Mouse (Mus musculus) midbrain, embryonic 15.5 days (tissue): ENCODE measurements around the gene Col15a1. TPM values are rescaled to one million over a fixed set of nuclear protein-coding genes. Genes with fewer than 3 reads are reported as not detected.

Experiments used
- ATAC-seq: fragments of 200-750 bp; cut with Nextera tagmentation; replicated peaks from 2 replicates; pipeline ENCODE4 v1.8.0; 2017; ENCODE audit warnings: moderate TSS enrichment
- H3K27ac ChIP-seq: fragments of 300-500 bp; sonication (generic); 2 replicates; pipeline ENCODE4 v1.5.1; 2015; ENCODE audit warnings: mild to moderate bottlenecking, inconsistent platforms
- H3K27me3 ChIP-seq: fragments of 300-500 bp; sonication (generic); replicated peaks from 2 replicates; pipeline ENCODE4 v1.6.1; 2015; ENCODE audit warnings: inconsistent platforms
- H3K36me3 ChIP-seq: fragments of 300-500 bp; sonication (generic); replicated peaks from 2 replicates; pipeline ENCODE4 v1.6.1; 2015; ENCODE audit warnings: inconsistent platforms
- H3K4me1 ChIP-seq: fragments of 300-500 bp; sonication (generic); 2 replicates; pipeline ENCODE4 v1.6.1; 2015; ENCODE audit warnings: inconsistent platforms
- H3K4me2 ChIP-seq: fragments of 300-500 bp; sonication (generic); 2 replicates; pipeline ENCODE4 v1.6.1; 2015; ENCODE audit warnings: inconsistent platforms, mild to moderate bottlenecking, moderate library complexity
- H3K4me3 ChIP-seq: fragments of 300-500 bp; sonication (generic); 2 replicates; pipeline ENCODE4 v1.5.1; 2015; ENCODE audit warnings: mild to moderate bottlenecking, inconsistent platforms
- H3K9ac ChIP-seq: fragments of 300-500 bp; sonication (generic); 2 replicates; pipeline ENCODE4 v1.6.1; 2015; ENCODE audit warnings: mild to moderate bottlenecking, inconsistent platforms
- H3K9me3 ChIP-seq: fragments of 300-500 bp; sonication (generic); 2 replicates; pipeline ENCODE4 v1.6.1; 2016; ENCODE audit warnings: inconsistent platforms
- WGBS: fragments of 180-500 bp; shearing (Covaris S2); methylation state at CpG from one replicate; pipeline ENCODE4 v1.1.7; 2015; ENCODE audit warnings: mixed read lengths; 5-methylcytosine and 5-hydroxymethylcytosine counted together
- polyA plus RNA-seq: library from polyadenylated mRNA; unstranded; fragments of >200 nt; fragmentation: Nextera tagmentation; extraction: Ambion mirVana; gene quantifications from 2 replicates; pipeline ENCODE4 v1.2.1, GENCODE M21; 2015

The Col15a1 gene
- polyA plus RNA-seq, 1 experiment from 2014 or later, result 4.5 TPM

- Histone ChIP-seq H3K27ac (no peak overlapping the region), H3K9me3 (no peaks in the 10 kb centered on the region), H3K4me2 (no peak overlapping the region), H3K27me3 (no peaks in the 10 kb centered on the region), H3K4me1 (no peaks in the 10 kb centered on the region), H3K4me3 (no peak overlapping the region), H3K36me3 (no peaks in the 10 kb centered on the region), H3K9ac (no peak overlapping the region)
- no peak for ATAC-seq
- 81% methylated on average over 6 of the region's 6 CpGs for WGBS
Measured at GRCm38 (mm10) chr4:47281920-47282682, 74.1 kb downstream of the Col15a1 start.

GRCm38 (mm10) chr4:47284311-47284710 is 76.3 kb downstream of the Col15a1 start:
- no peaks in the 10 kb centered on the region for H3K9me3 ChIP-seq
- H3K9ac ChIP-seq, result no peak overlapping the region
- no peak overlapping the region for H3K4me2 ChIP-seq
- H3K4me1 ChIP-seq, result no peaks in the 10 kb centered on the region
- WGBS, result 72% methylated on average over 6 of the region's 6 CpGs
- no peak overlapping the region for H3K27ac ChIP-seq
- H3K27me3 ChIP-seq, result no peaks in the 10 kb centered on the region
- H3K4me3 ChIP-seq, result no peak overlapping the region
- no peak for ATAC-seq
- no peaks in the 10 kb centered on the region for H3K36me3 ChIP-seq

- no peak for ATAC-seq
- whole genome bisulfite sequencing, result 63% methylated on average over 9 of the region's 9 CpGs
- Histone ChIP-seq H3K4me2 (no peak overlapping the region), H3K27ac (no peak overlapping the region), H3K9ac (no peak overlapping the region), H3K36me3 (no peaks in the 10 kb centered on the region), H3K27me3 (no peaks in the 10 kb centered on the region), H3K4me3 (no peak overlapping the region), H3K4me1 (no peaks in the 10 kb centered on the region), H3K9me3 (no peaks in the 10 kb centered on the region)
Measured at GRCm38 (mm10) chr4:47284874-47285273, 76.9 kb downstream of the Col15a1 start.

GRCm38 (mm10) chr4:47286599-47287147 is 78.7 kb downstream of the Col15a1 start:
- H3K4me3 ChIP-seq, result no peak overlapping the region
- no peak overlapping the region for H3K9ac ChIP-seq
- no peaks in the 10 kb centered on the region for H3K4me1 ChIP-seq
- H3K27ac ChIP-seq, result no peak overlapping the region
- no peak overlapping the region for H3K4me2 ChIP-seq
- 96% methylated on average over 3 of the region's 3 CpGs for WGBS
- no peaks in the 10 kb centered on the region for H3K36me3 ChIP-seq
- H3K27me3 ChIP-seq, result no peaks in the 10 kb centered on the region
- no peaks in the 10 kb centered on the region for H3K9me3 ChIP-seq
- no peak for ATAC-seq

GRCm38 (mm10) chr4:47287468-47287867 is 79.5 kb downstream of the Col15a1 start:
- H3K4me1 ChIP-seq, result no peaks in the 10 kb centered on the region
- H3K9ac ChIP-seq, result no peak overlapping the region
- 59% methylated on average over 4 of the region's 4 CpGs for WGBS
- no peaks in the 10 kb centered on the region for H3K9me3 ChIP-seq
- H3K4me3 ChIP-seq, result no peak overlapping the region
- H3K27ac ChIP-seq, result no peak overlapping the region
- no peaks in the 10 kb centered on the region for H3K36me3 ChIP-seq
- H3K27me3 ChIP-seq, result no peaks in the 10 kb centered on the region
- ATAC-seq, result no peak
- no peak overlapping the region for H3K4me2 ChIP-seq

DNA sequence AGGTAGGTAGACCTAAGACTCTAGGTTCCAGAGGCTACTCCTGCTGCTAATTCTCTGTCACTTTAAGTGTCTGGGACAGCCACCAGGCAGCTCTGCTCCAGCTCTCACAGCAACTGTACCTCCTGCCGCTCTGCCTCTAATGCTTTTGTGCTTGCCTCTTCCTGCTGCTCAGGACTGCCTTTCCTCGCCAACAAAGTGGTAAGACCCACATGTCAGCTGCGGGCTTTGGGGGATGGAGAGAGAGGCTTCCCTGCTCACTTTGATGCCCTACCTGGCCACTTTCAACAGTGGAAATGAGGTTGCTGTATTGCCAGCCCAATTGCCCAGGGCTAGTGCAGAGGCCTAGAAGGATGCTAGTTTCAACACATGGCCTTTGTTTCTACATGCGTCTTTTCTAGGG is 80.3 kb downstream of the Col15a1 start:
- WGBS, result 40% methylated on average over 4 of the region's 4 CpGs
- no peak overlapping the region for H3K9ac ChIP-seq
- no peak overlapping the region for H3K4me2 ChIP-seq
- no peak overlapping the region for H3K27ac ChIP-seq
- no peak overlapping the region for H3K4me3 ChIP-seq
- no peaks in the 10 kb centered on the region for H3K27me3 ChIP-seq
- ATAC-seq, result no peak
- H3K9me3 ChIP-seq, result no peaks in the 10 kb centered on the region
- no peaks in the 10 kb centered on the region for H3K36me3 ChIP-seq
- no peaks in the 10 kb centered on the region for H3K4me1 ChIP-seq

DNA sequence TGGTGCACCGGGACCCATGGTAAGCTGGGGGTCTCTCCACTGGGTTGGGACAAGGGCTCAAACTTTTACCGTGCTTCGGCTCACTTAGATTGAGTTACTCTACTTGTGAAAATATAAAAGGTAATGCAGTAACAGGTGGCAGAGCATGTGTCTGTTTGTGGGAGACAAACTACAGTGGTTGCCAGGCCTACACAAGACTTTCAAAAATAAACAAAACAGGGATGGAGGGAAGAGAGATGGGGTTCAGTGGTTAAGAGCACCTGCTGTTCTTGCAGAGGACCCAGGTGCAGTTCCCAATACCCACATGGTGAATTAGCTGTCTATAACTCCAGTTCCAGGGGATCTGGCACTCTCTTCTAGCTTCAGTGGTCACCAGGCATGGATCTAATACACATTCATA is 81.6 kb downstream of the Col15a1 start:
- Histone ChIP-seq H3K4me2 (no peak overlapping the region), H3K27ac (no peak overlapping the region), H3K27me3 (no peaks in the 10 kb centered on the region), H3K9me3 (no peaks in the 10 kb centered on the region), H3K9ac (no peak overlapping the region), H3K4me1 (no peaks in the 10 kb centered on the region), H3K36me3 (no peaks in the 10 kb centered on the region), H3K4me3 (no peak overlapping the region)
- no peak for ATAC-seq
- WGBS, result 94% methylated on average over 3 of the region's 3 CpGs

DNA sequence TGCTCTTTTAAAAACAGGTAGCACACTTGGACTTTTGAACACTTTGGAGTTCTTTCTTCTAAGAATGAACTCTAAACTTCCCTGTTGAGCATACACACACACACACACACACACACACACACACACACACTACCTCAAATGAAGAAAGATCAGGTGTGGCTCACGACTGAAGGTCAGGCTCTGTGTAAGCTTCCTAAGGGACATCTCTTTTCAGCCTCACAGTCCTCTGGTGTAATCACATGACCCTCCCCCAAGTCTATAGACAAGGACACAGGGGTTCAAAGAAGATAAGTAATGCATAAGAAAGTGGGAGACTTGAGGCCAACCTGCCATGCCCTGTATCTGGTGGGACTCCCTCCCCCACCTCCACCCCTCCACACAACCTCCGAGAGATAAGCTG is 82.5 kb downstream of the Col15a1 start:
- H3K4me1 ChIP-seq, result no peaks in the 10 kb centered on the region
- no peak overlapping the region for H3K9ac ChIP-seq
- no peaks in the 10 kb centered on the region for H3K9me3 ChIP-seq
- 89% methylated on average over 2 of the region's 2 CpGs for WGBS
- no peaks in the 10 kb centered on the region for H3K36me3 ChIP-seq
- H3K27ac ChIP-seq, result no peak overlapping the region
- no peak for ATAC-seq
- H3K4me2 ChIP-seq, result no peak overlapping the region
- no peaks in the 10 kb centered on the region for H3K27me3 ChIP-seq
- no peak overlapping the region for H3K4me3 ChIP-seq

DNA sequence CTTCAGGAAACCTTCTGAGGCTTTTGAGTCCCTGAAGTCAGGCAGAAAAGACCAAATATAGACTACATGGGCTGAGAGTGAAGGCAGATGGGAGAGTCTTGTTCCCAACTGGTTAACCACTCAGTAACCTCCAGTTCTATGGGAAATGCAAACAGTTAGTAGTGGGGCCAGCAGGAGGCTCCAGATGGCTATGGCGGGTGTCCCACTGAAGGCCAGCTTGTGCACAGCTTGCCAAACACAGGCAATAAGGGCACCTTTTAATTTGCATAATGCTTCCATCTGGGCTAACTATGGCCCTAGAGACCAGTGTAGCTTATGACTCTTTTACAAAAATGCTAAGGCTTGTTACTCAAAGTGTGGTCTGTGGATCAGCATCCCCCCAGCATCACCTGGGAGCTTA is 83.1 kb downstream of the Col15a1 start:
- no peaks in the 10 kb centered on the region for H3K9me3 ChIP-seq
- ATAC-seq, result no peak
- no peak overlapping the region for H3K9ac ChIP-seq
- WGBS, result 33% methylated on average over 1 of the region's 1 CpGs
- no peak overlapping the region for H3K4me2 ChIP-seq
- no peaks in the 10 kb centered on the region for H3K4me1 ChIP-seq
- H3K4me3 ChIP-seq, result no peak overlapping the region
- H3K27me3 ChIP-seq, result no peaks in the 10 kb centered on the region
- no peak overlapping the region for H3K27ac ChIP-seq
- no peaks in the 10 kb centered on the region for H3K36me3 ChIP-seq

GRCm38 (mm10) chr4:47292956-47293355 is 85.0 kb downstream of the Col15a1 start:
- 69% methylated on average over 4 of the region's 4 CpGs for WGBS
- no peaks in the 10 kb centered on the region for H3K9me3 ChIP-seq
- H3K9ac ChIP-seq, result no peak overlapping the region
- H3K4me2 ChIP-seq, result no peak overlapping the region
- H3K27me3 ChIP-seq, result no peaks in the 10 kb centered on the region
- no peaks in the 10 kb centered on the region for H3K36me3 ChIP-seq
- H3K4me3 ChIP-seq, result no peak overlapping the region
- no peak for ATAC-seq
- H3K27ac ChIP-seq, result no peak overlapping the region
- H3K4me1 ChIP-seq, result no peaks in the 10 kb centered on the region

DNA sequence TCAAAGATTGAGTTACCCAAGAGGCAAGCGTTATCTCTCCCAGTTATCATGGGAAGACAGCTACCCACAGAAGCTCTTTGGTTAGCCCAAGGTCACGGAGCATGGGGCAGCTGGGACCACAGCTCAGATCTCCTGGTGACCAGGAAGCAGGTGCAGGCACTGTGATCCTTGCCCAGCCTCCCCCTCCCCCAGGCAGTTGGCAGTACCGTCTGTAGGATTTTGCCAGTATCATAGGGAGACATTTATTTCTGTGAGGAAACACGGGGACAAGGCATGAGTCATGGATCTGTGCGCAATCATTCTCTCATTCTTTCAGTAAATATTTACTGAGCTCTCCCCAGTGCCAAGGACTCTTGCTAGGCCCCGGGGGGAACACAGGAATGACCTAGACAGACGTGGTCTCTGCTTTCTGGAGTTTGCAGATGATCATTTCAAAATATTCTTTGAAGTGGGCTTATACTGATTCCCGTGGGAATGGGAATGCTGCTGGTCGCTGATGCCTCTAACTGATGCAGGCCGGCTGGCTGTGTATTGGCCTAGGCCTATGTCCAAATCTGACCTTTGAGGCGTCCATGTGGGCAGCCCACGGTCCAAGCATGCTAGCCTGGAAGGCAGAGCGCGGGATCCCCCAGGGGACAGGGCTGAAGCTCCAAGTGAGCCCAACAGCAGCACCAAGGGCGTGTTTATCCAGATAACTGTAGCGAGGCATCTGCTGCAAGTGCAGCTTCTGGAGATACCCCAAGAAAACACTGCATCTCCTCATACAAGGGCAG is 86.0 kb downstream of the Col15a1 start:
- H3K4me3 ChIP-seq, result no peak overlapping the region
- H3K4me1 ChIP-seq, result no peaks in the 10 kb centered on the region
- no peaks in the 10 kb centered on the region for H3K36me3 ChIP-seq
- no peak overlapping the region for H3K27ac ChIP-seq
- ATAC-seq, result no peak
- WGBS, result 69% methylated on average over 16 of the region's 16 CpGs
- H3K9me3 ChIP-seq, result 0 out of 2 replicates have a peak, but pooled peaks cover 4% of the 10 kb centered on the region
- H3K4me2 ChIP-seq, result no peak overlapping the region
- no peak overlapping the region for H3K9ac ChIP-seq
- no peaks in the 10 kb centered on the region for H3K27me3 ChIP-seq

DNA sequence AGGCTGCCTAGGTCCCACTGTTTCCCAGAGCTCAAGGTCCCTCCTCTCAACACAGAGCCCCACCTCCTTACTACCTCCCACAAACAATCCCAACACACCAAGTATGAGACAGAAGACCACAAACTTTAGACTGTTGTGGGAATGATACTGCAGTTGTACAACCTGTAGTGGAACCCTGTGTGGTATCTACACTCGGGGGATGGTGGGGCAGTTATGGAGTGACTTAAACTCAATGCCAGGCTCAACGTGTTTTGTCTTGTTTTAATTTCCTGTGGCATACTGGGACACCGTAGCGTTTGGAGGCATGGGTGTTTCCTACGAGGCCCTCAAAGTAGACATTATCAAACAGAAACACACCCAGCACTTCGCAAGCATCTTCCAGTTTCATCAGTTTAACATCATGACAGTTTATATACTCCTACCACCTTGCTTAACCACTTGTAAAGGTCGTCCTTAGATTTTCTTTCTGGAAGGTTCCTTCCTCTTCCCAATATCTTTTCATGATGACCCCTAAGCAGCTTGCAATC is 86.6 kb downstream of the Col15a1 start:
- no peaks in the 10 kb centered on the region for H3K36me3 ChIP-seq
- WGBS, result 87% methylated on average over 7 of the region's 7 CpGs

More for the DNA sequence above, 86.6 kb downstream of the Col15a1 start:
- no peak for ATAC-seq
- H3K27ac ChIP-seq, result no peak overlapping the region
- no peaks in the 10 kb centered on the region for H3K27me3 ChIP-seq
- no peak overlapping the region for H3K9ac ChIP-seq
- no peak overlapping the region for H3K4me2 ChIP-seq
- no peak overlapping the region for H3K4me3 ChIP-seq
- H3K4me1 ChIP-seq, result no peaks in the 10 kb centered on the region
- 0 out of 2 replicates have a peak, but pooled peaks cover 4% of the 10 kb centered on the region for H3K9me3 ChIP-seq
